Mouse (Mus musculus) spleen, embryonic (tissue): ENCODE results near the gene Sik3.

Source experiments
- CTCF ChIA-PET: fragments of 350-600 bp; sonication (Branson Sonifier 250); formaldehyde crosslinking; loops from one replicate; lab custom pipeline; 2022; lab: Charles Lee

Gene Sik3

GRCm38 (mm10) chr9:46184542-46184941, 171.9 kb downstream of the Sik3 start:
- CTCF ChIA-PET, result interaction anchor here (1.2 to 1.3 kb wide), 2 partner anchors 9 to 272 kb away, joined by 3 to 5 read pairs; no protein-coding TSS in a partner anchor

GRCm38 (mm10) chr9:46185191-46185590, 172.6 kb downstream of the Sik3 start:
- CTCF ChIA-PET, result interaction anchor here (1.0 to 1.3 kb wide), 3 partner anchors 10 to 273 kb away, joined by 3 to 5 read pairs (median 3); no protein-coding TSS in a partner anchor

GRCm38 (mm10) chr9:46186387-46186786, 173.8 kb downstream of the Sik3 start:
- CTCF ChIA-PET, result no interaction called here

- CTCF ChIA-PET, result no interaction called here
Measured at GRCm38 (mm10) chr9:46188370-46188769, 175.8 kb downstream of the Sik3 start.

GRCm38 (mm10) chr9:46188956-46189355, 176.3 kb downstream of the Sik3 start:
- CTCF ChIA-PET, result interaction anchor here (0.6 kb wide), 1 partner anchor 349 kb away, joined by 3 read pairs; no protein-coding TSS in a partner anchor

- CTCF ChIA-PET, result interaction anchor here (0.6 kb wide), 1 partner anchor 349 kb away, joined by 3 read pairs; no protein-coding TSS in a partner anchor
Measured at GRCm38 (mm10) chr9:46189381-46189780, 176.8 kb downstream of the Sik3 start.

- CTCF ChIA-PET, result interaction anchor here (0.5 to 1.5 kb wide), 3 partner anchors 139 to 286 kb away, joined by 3 read pairs; partner anchors contain the start of genes Pafah1b2 and Sik3
Measured at GRCm38 (mm10) chr9:46191234-46191633, 178.6 kb downstream of the Sik3 start.

- CTCF ChIA-PET, result interaction anchor here (0.5 to 1.5 kb wide), 3 partner anchors 139 to 286 kb away, joined by 3 read pairs; partner anchors contain the start of genes Pafah1b2 and Sik3
Measured at GRCm38 (mm10) chr9:46191644-46192043, 179.0 kb downstream of the Sik3 start.

GRCm38 (mm10) chr9:46192642-46193041, 180.0 kb downstream of the Sik3 start:
- CTCF ChIA-PET, result interaction anchor here (0.6 kb wide), 1 partner anchor 17 kb away, joined by 3 read pairs; no protein-coding TSS in a partner anchor

GRCm38 (mm10) chr9:46194809-46195208, 182.2 kb downstream of the Sik3 start:
- CTCF ChIA-PET, result no interaction called here

GRCm38 (mm10) chr9:46196699-46197169, 184.1 kb downstream of the Sik3 start:
- CTCF ChIA-PET, result no interaction called here

GRCm38 (mm10) chr9:46198461-46198860, 185.8 kb downstream of the Sik3 start:
- CTCF ChIA-PET, result no interaction called here

GRCm38 (mm10) chr9:46198936-46199335, 186.3 kb downstream of the Sik3 start:
- CTCF ChIA-PET, result no interaction called here

GRCm38 (mm10) chr9:46199609-46200008, 187.0 kb downstream of the Sik3 start:
- CTCF ChIA-PET, result no interaction called here

- CTCF ChIA-PET, result no interaction called here
Measured at GRCm38 (mm10) chr9:46206834-46207500, 194.3 kb downstream of the Sik3 start.

- CTCF ChIA-PET, result no interaction called here
Measured at GRCm38 (mm10) chr9:46207501-46207869, 194.9 kb downstream of the Sik3 start.

GRCm38 (mm10) chr9:46208401-46208974, 195.9 kb downstream of the Sik3 start:
- CTCF ChIA-PET, result no interaction called here

- CTCF ChIA-PET, result interaction anchor here (0.6 kb wide), 1 partner anchor 104 kb away, joined by 5 read pairs; no protein-coding TSS in a partner anchor
Measured at GRCm38 (mm10) chr9:46210473-46210872, 197.9 kb downstream of the Sik3 start.

GRCm38 (mm10) chr9:46214276-46214675, 201.7 kb downstream of the Sik3 start:
- CTCF ChIA-PET, result no interaction called here

GRCm38 (mm10) chr9:46214946-46215337, 202.3 kb downstream of the Sik3 start:
- CTCF ChIA-PET, result no interaction called here

GRCm38 (mm10) chr9:46215338-46216322, 203.0 kb downstream of the Sik3 start:
- CTCF ChIA-PET, result interaction anchor here (0.6 kb wide), 1 partner anchor 22 kb away, joined by 6 read pairs; no protein-coding TSS in a partner anchor
